In the genomic region with DNA sequence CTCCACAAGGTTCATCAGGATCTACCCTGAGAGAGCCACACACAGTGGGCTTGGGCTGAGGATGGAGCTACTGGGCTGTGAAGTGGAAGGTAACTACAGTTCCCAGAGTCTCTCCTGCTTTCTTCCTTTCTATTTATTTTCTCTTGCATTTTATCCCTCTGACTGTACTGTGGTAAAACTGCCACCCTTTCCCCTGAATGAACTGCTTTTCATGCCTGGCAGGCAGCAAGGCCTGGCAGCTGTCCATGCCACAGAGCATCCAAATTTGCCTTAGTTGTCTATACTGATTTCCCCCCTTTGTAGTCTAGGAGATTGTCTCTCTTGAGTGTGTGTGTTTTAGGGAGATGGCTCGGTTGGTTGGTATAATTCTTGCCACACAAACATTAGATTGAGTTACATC, we compare ENCODE assay signal across 19 mouse cellular contexts.
DNase-seq lines count a peak whose midpoint lies in the region; ATAC-seq lines count a peak whose summit lies in the region.
"Had no signal": no experiment of that assay in that cellular context is flagged by ENCODE, and none has a peak within 500 bp of the region (broad histone marks: within the 10 kb centered on the region; RNA-seq: fewer than 3 reads in every experiment).

No protein-coding gene starts in this region.

- no peak for ATAC-seq in hindbrain, embryonic 13.5 days (ENCODE audit: low FRiP score)
- ATAC-seq in hindbrain, embryonic 11.5 days (ENCODE audit: low FRiP score): no peak
- ATAC-seq in midbrain, embryonic 14.5 days (ENCODE audit: low FRiP score, low TSS enrichment): no peak
- no peak for ATAC-seq in midbrain, embryonic 11.5 days (ENCODE audit: low FRiP score)
- ATAC-seq: hindbrain, embryonic 16.5 days had no signal

- peak overlapping the region; percentile 18; the same call in 1 of the 2 replicates for H3K27ac ChIP-seq in hindbrain, embryonic 13.5 days
- H3K27ac ChIP-seq in hindbrain, embryonic 11.5 days (ENCODE audit: low read depth, low read length): no peak overlapping the region
- H3K27ac ChIP-seq in midbrain, embryonic 14.5 days (replicated peaks; ENCODE audit: low read depth, low read length): no peak overlapping the region
- no peak overlapping the region for H3K27ac ChIP-seq in midbrain, embryonic 11.5 days (ENCODE audit: low read depth, low read length)
- H3K27ac ChIP-seq: embryonic facial prominence, embryonic 13.5 days; limb, embryonic 15.5 days; midbrain, embryonic 10.5 days had no signal

- no peaks in the 10 kb centered on the region for H3K9me3 ChIP-seq in hindbrain, embryonic 13.5 days
- H3K9me3 ChIP-seq in hindbrain, embryonic 11.5 days (ENCODE audit: control insufficient read depth, low read length): no peaks in the 10 kb centered on the region
- H3K9me3 ChIP-seq in midbrain, embryonic 14.5 days (ENCODE audit: control insufficient read depth, low read length): no peaks in the 10 kb centered on the region
- H3K9me3 ChIP-seq in midbrain, embryonic 11.5 days (ENCODE audit: control insufficient read depth, low read length): no peaks in the 10 kb centered on the region
- H3K9me3 ChIP-seq: embryonic facial prominence, embryonic 13.5 days; G1E; limb, embryonic 15.5 days; midbrain, embryonic 10.5 days had no signal

- H3K4me3 ChIP-seq in hindbrain, embryonic 13.5 days: no peak overlapping the region
- H3K4me3 ChIP-seq in hindbrain, embryonic 11.5 days (ENCODE audit: low read depth, low read length): no peak overlapping the region
- H3K4me3 ChIP-seq in midbrain, embryonic 14.5 days (replicated peaks; ENCODE audit: low read depth, low read length): no peak overlapping the region
- no peak overlapping the region for H3K4me3 ChIP-seq in midbrain, embryonic 11.5 days (ENCODE audit: low read depth, low read length)
- H3K4me3 ChIP-seq: embryonic facial prominence, embryonic 13.5 days; limb, embryonic 15.5 days; midbrain, embryonic 10.5 days had no signal

- peaks cover 28% of the 10 kb centered on the region for H3K36me3 ChIP-seq in hindbrain, embryonic 13.5 days
- no peaks in the 10 kb centered on the region for H3K36me3 ChIP-seq in hindbrain, embryonic 11.5 days (ENCODE audit: control insufficient read depth, insufficient read depth, low read length)
- H3K36me3 ChIP-seq in midbrain, embryonic 14.5 days (ENCODE audit: control insufficient read depth, insufficient read depth, low read length): peaks cover 19% of the 10 kb centered on the region; the same call in 1 of the 2 replicates
- H3K36me3 ChIP-seq in midbrain, embryonic 11.5 days (ENCODE audit: control insufficient read depth, insufficient read depth, low read length): no peaks in the 10 kb centered on the region
- H3K36me3 ChIP-seq: G1E; midbrain, embryonic 10.5 days had no signal

- no peaks in the 10 kb centered on the region for H3K27me3 ChIP-seq in hindbrain, embryonic 13.5 days
- H3K27me3 ChIP-seq in hindbrain, embryonic 11.5 days (ENCODE audit: control insufficient read depth, insufficient read depth, low read length): no peaks in the 10 kb centered on the region
- H3K27me3 ChIP-seq in midbrain, embryonic 14.5 days (ENCODE audit: control insufficient read depth, insufficient read depth, low read length): no peaks in the 10 kb centered on the region
- H3K27me3 ChIP-seq in midbrain, embryonic 11.5 days (ENCODE audit: control insufficient read depth, insufficient read depth, low read length): no peaks in the 10 kb centered on the region
- H3K27me3 ChIP-seq: embryonic facial prominence, embryonic 13.5 days; limb, embryonic 15.5 days had no signal

- H3K9ac ChIP-seq in hindbrain, embryonic 13.5 days: no peak overlapping the region
- no peak overlapping the region for H3K9ac ChIP-seq in hindbrain, embryonic 11.5 days (ENCODE audit: low read depth, low read length)
- H3K9ac ChIP-seq in midbrain, embryonic 14.5 days (replicated peaks; ENCODE audit: low read length): no peak overlapping the region
- H3K9ac ChIP-seq in midbrain, embryonic 11.5 days (ENCODE audit: low read length): no peak overlapping the region
- H3K9ac ChIP-seq: embryonic facial prominence, embryonic 13.5 days; limb, embryonic 15.5 days; lung, embryonic 14.5 days had no signal

- 77% methylated on average over 1 of the region's 1 CpGs for WGBS in hindbrain, embryonic 13.5 days
- whole genome bisulfite sequencing in hindbrain, embryonic 11.5 days: 87% methylated on average over 1 of the region's 1 CpGs
- 61% methylated on average over 1 of the region's 1 CpGs for WGBS in midbrain, embryonic 14.5 days
- WGBS in midbrain, embryonic 11.5 days: 81% methylated on average over 1 of the region's 1 CpGs

- no peak overlapping the region for H3K4me2 ChIP-seq in hindbrain, embryonic 13.5 days
- H3K4me2 ChIP-seq in hindbrain, embryonic 11.5 days (replicated peaks; ENCODE audit: low read depth, low read length): no peak overlapping the region
- no peak overlapping the region for H3K4me2 ChIP-seq in midbrain, embryonic 14.5 days (ENCODE audit: low read length)
- no peak overlapping the region for H3K4me2 ChIP-seq in midbrain, embryonic 11.5 days
- H3K4me2 ChIP-seq: embryonic facial prominence, embryonic 13.5 days; limb, embryonic 15.5 days; lung, embryonic 14.5 days had no signal

- DNase-seq in hindbrain, embryonic 11.5 days (ENCODE audit: low spot score): no peak
- DNase-seq in midbrain, embryonic 14.5 days: peak; percentile 32
- no peak for DNase-seq in midbrain, embryonic 11.5 days (ENCODE audit: low spot score, missing footprints)
- DNase-seq in 3134 (ENCODE audit: extremely low read depth, insufficient read length, low spot score) (peak; percentile 25), NIH3T3 (ENCODE audit: low read depth) (peak; percentile 49)
- no peak for DNase-seq in ovary, adult 18-20 months (ENCODE audit: low spot score)
- DNase-seq: adrenal gland, postnatal 10 days; cerebellum, adult 18-20 months; gastrocnemius, postnatal 14 days; kidney, adult 11 months; kidney, postnatal 14 days; lung, embryonic 14.5 days; lung, postnatal 4 days had no signal

- no peaks in the 10 kb centered on the region for H3K4me1 ChIP-seq in hindbrain, embryonic 13.5 days (replicated peaks)
- no peaks in the 10 kb centered on the region for H3K4me1 ChIP-seq in hindbrain, embryonic 11.5 days (replicated peaks; ENCODE audit: control insufficient read depth, insufficient read depth, low read length)
- H3K4me1 ChIP-seq in midbrain, embryonic 14.5 days (ENCODE audit: control insufficient read depth, insufficient read depth, low read length): no peaks in the 10 kb centered on the region
- H3K4me1 ChIP-seq in midbrain, embryonic 11.5 days (ENCODE audit: control insufficient read depth, insufficient read depth, low read length): no peaks in the 10 kb centered on the region
- H3K4me1 ChIP-seq: limb, embryonic 15.5 days had no signal

Comparison
In these comparisons a context has a peak if more than half of its experiments do, and no peak if none do; other contexts are left out.
1. DNase-seq: peak in midbrain, embryonic 14.5 days (single experiment), 3134 (single experiment) and NIH3T3 (single experiment); none in hindbrain, embryonic 11.5 days (single experiment), midbrain, embryonic 11.5 days (single experiment) and ovary, adult 18-20 months (single experiment).